Mouse (Mus musculus): ENCODE measurements around the gene Rab17.

- TF ChIP-seq CTCF (IDR thresholded peaks at IDR 0.05; ENCODE audit: low read depth) (peak; percentile 19; the same call in 1 of the 2 replicates), EP300 (IDR thresholded peaks at IDR 0.05; ENCODE audit: low read depth) (no peak)
Observed at GRCm38 (mm10) chr1:90909631-90910152, 59.8 kb downstream of the Rab17 start.

Data from liver, postnatal 0 days (tissue).